Mouse (Mus musculus) spleen, adult 2 months (tissue): Measurements from ENCODE around the gene Flt3l.

ENCODE experiments used
- CTCF ChIP-seq: fragments of 200-500 bp; IDR thresholded peaks from 2 replicates; pipeline ENCODE4 v1.5.1; 2011; ENCODE audit warnings: mild to moderate bottlenecking, inconsistent platforms; ENCODE audit not compliant: insufficient read depth, insufficient read length, insufficient replicate concordance; ENCODE audit errors: extremely low read depth
- POLR2A ChIP-seq: fragments of 200-500 bp; IDR thresholded peaks from 2 replicates; pipeline ENCODE4 v1.6.1; 2011; ENCODE audit warnings: low read depth, low read length, inconsistent platforms

- TF ChIP-seq CTCF, result no peak
- no peak for TF ChIP-seq POLR2A
Observed at GRCm38 (mm10) chr7:45083300-45083890, 52.8 kb downstream of the Flt3l start.
